Mouse (Mus musculus): Measurements from ENCODE around the gene Sstr5. TPM values are rescaled to one million over a fixed set of nuclear protein-coding genes. Genes with fewer than 3 reads are reported as not detected.
A peak's percentile ranks its signal among the peaks of the same experiment; 100 is the strongest.

Sstr5 gene
- total and polyA plus RNA-seq, 2 experiments from 2014 or later: 1.2 to 2.5 TPM

DNA sequence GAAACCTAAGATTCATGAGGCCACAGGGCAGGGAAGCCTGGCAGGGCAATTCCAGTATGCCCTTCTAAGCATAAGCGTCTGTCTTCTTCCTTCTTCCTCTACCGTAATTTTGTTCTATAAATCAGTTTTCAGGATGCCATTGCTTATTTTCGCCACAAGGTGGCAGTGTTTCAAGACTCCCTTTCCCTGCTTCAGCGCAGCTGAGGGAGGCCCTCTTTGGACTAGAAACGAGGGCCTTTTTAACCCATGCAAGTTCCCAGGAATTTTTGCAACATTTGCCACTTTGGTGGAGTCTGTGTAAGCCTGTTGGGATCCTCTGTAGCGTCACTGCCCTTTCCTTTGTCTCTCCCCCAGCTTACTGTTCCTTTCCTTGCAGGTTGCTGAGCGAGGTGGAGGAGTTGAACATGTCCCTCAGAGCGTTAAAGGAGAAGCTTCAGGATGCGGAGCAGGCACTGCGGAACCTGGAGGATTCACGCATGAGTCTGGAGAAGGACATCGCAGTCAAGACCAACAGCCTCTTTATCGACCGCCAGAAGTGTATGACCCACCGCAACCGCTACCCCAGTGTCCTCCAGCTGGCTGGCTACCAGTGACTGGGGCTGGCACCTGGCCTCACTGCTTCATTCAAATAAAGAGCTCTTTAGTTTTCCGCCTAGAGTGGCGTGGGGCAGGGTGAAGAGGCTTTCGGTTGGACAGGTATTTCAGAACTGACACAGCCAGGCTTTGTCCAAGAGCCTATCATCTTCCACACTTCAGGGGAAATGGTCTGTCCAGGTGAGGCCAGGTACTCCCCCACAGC is 20.9 kb downstream of the Sstr5 start:
- Histone ChIP-seq H3K4me2 (ENCODE audit: low read depth, low read length) (no peak overlapping the region), H3K4me3 (ENCODE audit: low read length) (no peak overlapping the region), H3K36me3 (ENCODE audit: insufficient read depth, low read length) (no peaks in the 10 kb centered on the region), H3K9ac (replicated peaks; ENCODE audit: low read length) (no peak overlapping the region), H3K27me3 (ENCODE audit: insufficient read depth, low read length) (peaks cover 16% of the 10 kb centered on the region; the same call in 1 of the 2 replicates), H3K9me3 (ENCODE audit: low read length) (no peaks in the 10 kb centered on the region), H3K27ac (no peak overlapping the region), H3K4me1 (ENCODE audit: insufficient read depth, low read length) (no peaks in the 10 kb centered on the region)
- TF ChIP-seq CTCF (IDR thresholded peaks at IDR 0.05; ENCODE audit: low read depth): peak; percentile 91
- 30% methylated on average over 19 of the region's 19 CpGs for WGBS
- peak; percentile 84 for DNase-seq (ENCODE audit: low spot score)
- ATAC-seq: 0 out of 2 replicates have a peak, but pooled peaks have one; percentile 14

GRCm38 (mm10) chr17:25474330-25475077 is 22.6 kb downstream of the Sstr5 start:
- ATAC-seq (peak; percentile 67), DNase-seq (ENCODE audit: low spot score) (peak; percentile 83)
- Histone ChIP-seq H3K36me3 (ENCODE audit: insufficient read depth, low read length) (no peaks in the 10 kb centered on the region), H3K27ac (no peak overlapping the region), H3K9ac (replicated peaks; ENCODE audit: low read length) (peak overlapping the region; percentile 41; the same call in 1 of the 2 replicates), H3K4me1 (ENCODE audit: insufficient read depth, low read length) (no peaks in the 10 kb centered on the region), H3K4me2 (ENCODE audit: low read depth, low read length) (peak overlapping the region; percentile 66), H3K4me3 (ENCODE audit: low read length) (peak overlapping the region; percentile 30), H3K9me3 (ENCODE audit: low read length) (no peaks in the 10 kb centered on the region), H3K27me3 (ENCODE audit: insufficient read depth, low read length) (peaks cover 16% of the 10 kb centered on the region; the same call in 1 of the 2 replicates)
- WGBS: 2% methylated on average over 38 of the region's 38 CpGs
- peak; percentile 71 for TF ChIP-seq CTCF (IDR thresholded peaks at IDR 0.05; ENCODE audit: low read depth)

DNA sequence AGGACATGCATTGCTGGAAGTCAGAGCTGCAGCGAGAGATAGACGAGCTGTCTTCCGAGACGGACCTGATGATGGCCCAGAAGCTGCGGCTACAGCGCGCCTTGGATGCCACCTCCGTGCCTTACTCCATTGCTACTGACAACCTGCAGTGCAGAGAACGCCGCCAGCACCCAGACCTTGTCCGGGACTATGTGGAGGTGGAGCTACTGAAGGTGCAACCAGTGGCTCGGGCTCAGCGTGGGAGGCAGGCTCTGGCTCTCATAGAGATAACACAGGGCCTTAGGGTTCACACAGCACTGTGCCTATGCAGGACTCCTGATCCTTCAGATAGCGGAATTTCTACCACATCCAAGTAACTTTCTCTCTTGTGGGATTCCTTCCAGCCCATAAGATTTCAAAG is 25.0 kb downstream of the Sstr5 start:
- Histone ChIP-seq H3K9ac (replicated peaks; ENCODE audit: low read length) (no peak overlapping the region), H3K4me1 (ENCODE audit: insufficient read depth, low read length) (no peaks in the 10 kb centered on the region), H3K27ac (peak overlapping the region; percentile 51; the same call in 1 of the 2 replicates), H3K27me3 (ENCODE audit: insufficient read depth, low read length) (peaks cover 16% of the 10 kb centered on the region; the same call in 1 of the 2 replicates), H3K36me3 (ENCODE audit: insufficient read depth, low read length) (no peaks in the 10 kb centered on the region), H3K9me3 (ENCODE audit: low read length) (no peaks in the 10 kb centered on the region), H3K4me2 (ENCODE audit: low read depth, low read length) (0 out of 2 replicates have a peak overlapping the region, but pooled peaks have one; percentile 19), H3K4me3 (ENCODE audit: low read length) (no peak overlapping the region)
- TF ChIP-seq CTCF (IDR thresholded peaks at IDR 0.05; ENCODE audit: low read depth): no peak
- 61% methylated on average over 14 of the region's 14 CpGs for WGBS
- DNase-seq (ENCODE audit: low spot score) (no peak), ATAC-seq (no peak)

DNA sequence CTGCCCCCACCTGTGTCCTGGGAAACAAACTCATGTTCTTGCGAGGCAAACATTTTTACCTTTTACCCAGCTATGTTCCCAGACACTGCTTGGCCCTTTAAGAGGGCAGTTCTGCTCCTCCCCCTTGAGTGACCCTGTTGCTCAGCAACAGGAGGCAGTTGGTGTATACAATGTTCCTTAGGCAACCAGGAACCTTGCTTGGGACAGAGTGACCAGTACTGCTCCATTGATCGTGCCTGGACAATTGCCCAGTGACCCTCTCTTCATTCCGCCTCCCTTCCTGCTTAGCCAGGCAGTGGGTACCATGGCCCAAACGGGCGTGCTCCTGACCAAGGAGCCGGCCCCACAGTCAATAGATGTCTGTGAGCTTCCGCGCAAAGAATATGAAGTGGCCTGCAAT is 25.7 kb downstream of the Sstr5 start:
- H3K9ac ChIP-seq (replicated peaks; ENCODE audit: low read length): no peak overlapping the region
- WGBS: 22% methylated on average over 8 of the region's 8 CpGs
- ATAC-seq (peak; percentile 72), DNase-seq (ENCODE audit: low spot score) (peak; percentile 78)
- H3K36me3 ChIP-seq (ENCODE audit: insufficient read depth, low read length): no peaks in the 10 kb centered on the region
- no peak overlapping the region for H3K4me3 ChIP-seq (ENCODE audit: low read length)
- H3K4me2 ChIP-seq (ENCODE audit: low read depth, low read length): 0 out of 2 replicates have a peak overlapping the region, but pooled peaks have one; percentile 19
- H3K27ac ChIP-seq: peak overlapping the region; percentile 51; the same call in 1 of the 2 replicates
- no peaks in the 10 kb centered on the region for H3K4me1 ChIP-seq (ENCODE audit: insufficient read depth, low read length)
- peaks cover 16% of the 10 kb centered on the region; the same call in 1 of the 2 replicates for H3K27me3 ChIP-seq (ENCODE audit: insufficient read depth, low read length)
- no peaks in the 10 kb centered on the region for H3K9me3 ChIP-seq (ENCODE audit: low read length)
- TF ChIP-seq CTCF (IDR thresholded peaks at IDR 0.05; ENCODE audit: low read depth): no peak

DNA sequence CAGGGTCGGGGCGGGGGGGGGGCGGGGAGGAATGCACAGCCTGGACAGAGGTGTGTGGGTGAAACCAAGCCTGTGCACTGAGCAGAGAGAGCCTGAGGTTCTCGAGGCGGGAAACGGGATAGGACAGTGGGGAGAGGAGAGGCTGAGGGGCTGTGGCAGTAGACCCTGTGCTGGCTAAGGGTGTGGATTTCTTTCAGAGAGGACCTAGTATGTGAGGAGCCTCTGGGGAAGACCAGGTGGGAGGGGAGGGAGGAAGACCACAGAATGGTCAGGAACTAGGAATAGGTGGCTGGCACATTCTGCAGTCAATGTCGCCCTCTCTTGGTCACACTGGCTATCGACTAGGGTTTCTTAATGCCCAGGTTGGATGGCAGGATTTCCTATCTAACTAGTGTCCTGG is 27.3 kb downstream of the Sstr5 start:
- Histone ChIP-seq H3K27ac (no peak overlapping the region), H3K4me2 (ENCODE audit: low read depth, low read length) (no peak overlapping the region), H3K4me1 (ENCODE audit: insufficient read depth, low read length) (no peaks in the 10 kb centered on the region), H3K9ac (replicated peaks; ENCODE audit: low read length) (no peak overlapping the region), H3K27me3 (ENCODE audit: insufficient read depth, low read length) (peaks cover 7% of the 10 kb centered on the region; the same call in 1 of the 2 replicates), H3K9me3 (ENCODE audit: low read length) (no peaks in the 10 kb centered on the region), H3K36me3 (ENCODE audit: insufficient read depth, low read length) (no peaks in the 10 kb centered on the region), H3K4me3 (ENCODE audit: low read length) (no peak overlapping the region)
- TF ChIP-seq CTCF (IDR thresholded peaks at IDR 0.05; ENCODE audit: low read depth): peak; percentile 90
- DNase-seq (ENCODE audit: low spot score) (peak; percentile 88), ATAC-seq (peak; percentile 41)
- 33% methylated on average over 8 of the region's 8 CpGs for WGBS

DNA sequence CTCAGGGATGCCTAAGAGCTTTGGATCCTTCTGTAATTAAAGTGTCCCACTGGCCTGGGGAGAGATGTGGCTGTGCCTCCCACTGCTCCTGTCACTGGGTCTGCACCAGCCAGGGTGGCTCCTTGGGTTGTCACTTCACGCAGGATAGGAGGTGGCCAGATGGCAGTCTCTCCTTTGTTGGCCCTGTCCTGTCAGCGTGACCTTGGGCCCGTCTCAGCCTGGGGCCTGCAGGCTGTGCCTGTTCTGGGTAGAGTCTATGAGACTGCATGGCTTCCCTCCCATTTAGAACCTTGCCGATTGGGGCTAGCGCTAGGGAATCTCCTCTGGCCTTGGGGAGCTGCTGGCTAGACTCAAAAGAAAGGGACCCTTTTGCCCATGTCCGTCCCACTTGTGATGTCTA is 28.8 kb downstream of the Sstr5 start:
- ATAC-seq (no peak), DNase-seq (ENCODE audit: low spot score) (no peak)
- Histone ChIP-seq H3K4me2 (ENCODE audit: low read depth, low read length) (no peak overlapping the region), H3K4me3 (ENCODE audit: low read length) (no peak overlapping the region), H3K4me1 (ENCODE audit: insufficient read depth, low read length) (no peaks in the 10 kb centered on the region), H3K9ac (replicated peaks; ENCODE audit: low read length) (no peak overlapping the region), H3K9me3 (ENCODE audit: low read length) (no peaks in the 10 kb centered on the region), H3K36me3 (ENCODE audit: insufficient read depth, low read length) (no peaks in the 10 kb centered on the region), H3K27me3 (ENCODE audit: insufficient read depth, low read length) (peaks cover 6% of the 10 kb centered on the region; the same call in 1 of the 2 replicates), H3K27ac (no peak overlapping the region)
- WGBS: 65% methylated on average over 6 of the region's 6 CpGs
- no peak for TF ChIP-seq CTCF (IDR thresholded peaks at IDR 0.05; ENCODE audit: low read depth)

Measured in hindbrain, postnatal 0 days (tissue).